Mouse (Mus musculus) embryonic facial prominence, embryonic 14.5 days (tissue): ENCODE data around the gene Kif18b. TPM values are rescaled to one million over a fixed set of nuclear protein-coding genes. Genes with fewer than 3 reads are reported as not detected.

Experiments used
- ATAC-seq: fragments of 200-750 bp; cut with Nextera tagmentation; 2 replicates; pipeline ENCODE4 v1.8.0; 2017; ENCODE audit warnings: low read depth, moderate number of reproducible peaks, moderate TSS enrichment
- DNase-seq: peaks from one replicate; pipeline ENCODE4 v3.0.0-alpha.2; 2015; ENCODE audit warnings: low spot score
- H3K27ac ChIP-seq: fragments of 300-500 bp; sonication (generic); replicated peaks from 2 replicates; pipeline ENCODE4 v1.5.1; 2014; ENCODE audit warnings: low read depth, mild to moderate bottlenecking, low read length, moderate library complexity
- H3K27me3 ChIP-seq: fragments of 300-500 bp; sonication (generic); replicated peaks from 2 replicates; pipeline ENCODE4 v1.6.1; 2014; ENCODE audit warnings: low read length; ENCODE audit not compliant: control insufficient read depth, insufficient read depth
- H3K36me3 ChIP-seq: fragments of 300-500 bp; sonication (generic); 2 replicates; pipeline ENCODE4 v1.6.1; 2014; ENCODE audit warnings: low read length, mixed read lengths; ENCODE audit not compliant: control insufficient read depth, insufficient read depth
- H3K4me1 ChIP-seq: fragments of 300-500 bp; sonication (generic); 2 replicates; pipeline ENCODE4 v1.6.1; 2014; ENCODE audit warnings: antibody characterized with exemption, low read length; ENCODE audit not compliant: control insufficient read depth, insufficient read depth
- H3K4me2 ChIP-seq: fragments of 300-500 bp; sonication (generic); 2 replicates; pipeline ENCODE4 v1.6.1; 2014; ENCODE audit warnings: low read depth, mild to moderate bottlenecking, low read length, moderate library complexity, mixed read lengths
- H3K4me3 ChIP-seq: fragments of 300-500 bp; sonication (generic); 2 replicates; pipeline ENCODE4 v1.5.1; 2014; ENCODE audit warnings: low read depth, mild to moderate bottlenecking, low read length
- H3K9ac ChIP-seq: fragments of 300-500 bp; sonication (generic); 2 replicates; pipeline ENCODE4 v1.6.1; 2014; ENCODE audit warnings: low read depth, mild to moderate bottlenecking, low read length, moderate library complexity, mixed read lengths
- H3K9me3 ChIP-seq: fragments of 300-500 bp; sonication (generic); 2 replicates; pipeline ENCODE4 v1.6.1; 2016; ENCODE audit warnings: low read length; ENCODE audit not compliant: control insufficient read depth
- WGBS: fragments of 180-500 bp; shearing (Covaris S2); extraction: QIAGEN DNeasy Blood & Tissue Kit; methylation state at CpG from one replicate; pipeline ENCODE4 v1.1.7; 2014; 5-methylcytosine and 5-hydroxymethylcytosine counted together
- polyA plus RNA-seq: library from polyadenylated mRNA; unstranded; fragments of >200 nt; fragmentation: Nextera tagmentation; extraction: Ambion mirVana; gene quantifications from 2 replicates; pipeline ENCODE4 v1.2.1, GENCODE M21; 2014

Gene Kif18b
- polyA plus RNA-seq, 1 experiment from 2014 or later, result 6.6 TPM

- no peak overlapping the region for H3K4me3 ChIP-seq
- H3K27ac ChIP-seq, result no peak overlapping the region
- no peaks in the 10 kb centered on the region for H3K36me3 ChIP-seq
- no peak overlapping the region for H3K4me2 ChIP-seq
- H3K4me1 ChIP-seq, result peaks cover 16% of the 10 kb centered on the region
- ATAC-seq, result no peak
- no peak for DNase-seq
- H3K9ac ChIP-seq, result no peak overlapping the region
- H3K9me3 ChIP-seq, result no peaks in the 10 kb centered on the region
- WGBS, result 84% methylated on average over 1 of the region's 1 CpGs
- peaks cover 3% of the 10 kb centered on the region; the same call in 1 of the 2 replicates for H3K27me3 ChIP-seq
Observed at GRCm38 (mm10) chr11:102958870-102959269, 33.9 kb upstream of the Kif18b start.

GRCm38 (mm10) chr11:102958431-102958830, 33.5 kb upstream of the Kif18b start:
- H3K36me3 ChIP-seq, result no peaks in the 10 kb centered on the region
- no peak overlapping the region for H3K4me2 ChIP-seq
- WGBS, result 83% methylated on average over 6 of the region's 6 CpGs
- peaks cover 11% of the 10 kb centered on the region for H3K4me1 ChIP-seq
- ATAC-seq, result no peak
- H3K9me3 ChIP-seq, result no peaks in the 10 kb centered on the region
- no peak overlapping the region for H3K4me3 ChIP-seq
- no peak overlapping the region for H3K9ac ChIP-seq
- H3K27ac ChIP-seq, result no peak overlapping the region
- no peak for DNase-seq
- H3K27me3 ChIP-seq, result peaks cover 4% of the 10 kb centered on the region; the same call in 1 of the 2 replicates

GRCm38 (mm10) chr11:102957692-102958091, 32.8 kb upstream of the Kif18b start:
- peaks cover 4% of the 10 kb centered on the region for H3K27me3 ChIP-seq
- no peak overlapping the region for H3K4me2 ChIP-seq
- H3K9ac ChIP-seq, result no peak overlapping the region
- H3K9me3 ChIP-seq, result no peaks in the 10 kb centered on the region
- peak overlapping the region; percentile 2; the same call in 1 of the 2 replicates for H3K27ac ChIP-seq
- ATAC-seq (no peak), DNase-seq (no peak)
- 80% methylated on average over 8 of the region's 8 CpGs for WGBS
- no peak overlapping the region for H3K4me3 ChIP-seq
- H3K36me3 ChIP-seq, result no peaks in the 10 kb centered on the region
- H3K4me1 ChIP-seq, result 0 out of 2 replicates have a peak, but pooled peaks cover 4% of the 10 kb centered on the region

GRCm38 (mm10) chr11:102956962-102957614, 32.2 kb upstream of the Kif18b start:
- Histone ChIP-seq H3K4me2 (no peak overlapping the region), H3K27me3 (peaks cover 4% of the 10 kb centered on the region), H3K9ac (no peak overlapping the region), H3K9me3 (no peaks in the 10 kb centered on the region), H3K36me3 (no peaks in the 10 kb centered on the region), H3K4me1 (0 out of 2 replicates have a peak, but pooled peaks cover 4% of the 10 kb centered on the region), H3K4me3 (no peak overlapping the region), H3K27ac (peak overlapping the region; percentile 2; the same call in 1 of the 2 replicates)
- WGBS, result 47% methylated on average over 15 of the region's 16 CpGs
- ATAC-seq, result peak; percentile 71; the same call in 1 of the 2 replicates
- peak; percentile 81 for DNase-seq

- Histone ChIP-seq H3K4me3 (no peak overlapping the region), H3K9ac (no peak overlapping the region), H3K4me2 (no peak overlapping the region), H3K27ac (no peak overlapping the region), H3K9me3 (no peaks in the 10 kb centered on the region), H3K27me3 (peaks cover 37% of the 10 kb centered on the region), H3K4me1 (peaks cover 8% of the 10 kb centered on the region; the same call in 1 of the 2 replicates), H3K36me3 (no peaks in the 10 kb centered on the region)
- 23% methylated on average over 6 of the region's 6 CpGs for WGBS
- ATAC-seq (no peak), DNase-seq (no peak)
Observed at GRCm38 (mm10) chr11:102952922-102953321, 28.0 kb upstream of the Kif18b start.

GRCm38 (mm10) chr11:102948043-102948961, 23.4 kb upstream of the Kif18b start:
- 3% methylated on average over 25 of the region's 51 CpGs for WGBS

GRCm38 (mm10) chr11:102946992-102947343, 22.0 kb upstream of the Kif18b start:
- H3K9ac ChIP-seq, result no peak overlapping the region
- H3K4me1 ChIP-seq, result peaks cover 21% of the 10 kb centered on the region
- 6% methylated on average over 8 of the region's 8 CpGs for WGBS
- H3K4me2 ChIP-seq, result peak overlapping the region; percentile 67
- peaks cover 89% of the 10 kb centered on the region for H3K27me3 ChIP-seq
- DNase-seq (no peak), ATAC-seq (no peak)
- H3K4me3 ChIP-seq, result peak overlapping the region; percentile 43
- no peaks in the 10 kb centered on the region for H3K36me3 ChIP-seq
- no peak overlapping the region for H3K27ac ChIP-seq
- H3K9me3 ChIP-seq, result no peaks in the 10 kb centered on the region

More at GRCm38 (mm10) chr11:102948043-102948961, 23.4 kb upstream of the Kif18b start:
- no peak overlapping the region for H3K27ac ChIP-seq
- peaks cover 21% of the 10 kb centered on the region for H3K4me1 ChIP-seq
- DNase-seq, result peak; percentile 70
- H3K36me3 ChIP-seq, result no peaks in the 10 kb centered on the region
- peak; percentile 35; the same call in 1 of the 2 replicates for ATAC-seq
- no peaks in the 10 kb centered on the region for H3K9me3 ChIP-seq
- H3K9ac ChIP-seq, result peak overlapping the region; percentile 64
- peak overlapping the region; percentile 88 for H3K4me2 ChIP-seq
- H3K27me3 ChIP-seq, result peaks cover 79% of the 10 kb centered on the region
- peak overlapping the region; percentile 47 for H3K4me3 ChIP-seq

- peak within 1 kb of the TSS; percentile 43 for H3K4me3 ChIP-seq
- H3K27me3 ChIP-seq, result peaks cover 86% of the 10 kb centered on the region
- DNase-seq, result peak; percentile 95
- peak within 1 kb of the TSS; percentile 67 for H3K4me2 ChIP-seq
- H3K4me1 ChIP-seq, result peaks cover 21% of the 10 kb centered on the region
- 1% methylated on average over 28 of the region's 87 CpGs for WGBS
- H3K27ac ChIP-seq, result no peak within 1 kb of the TSS
- peak; percentile 91 for ATAC-seq
- H3K9me3 ChIP-seq, result no peaks in the 10 kb centered on the region
- peak within 1 kb of the TSS; percentile 51 for H3K9ac ChIP-seq
- no peaks in the 10 kb centered on the region for H3K36me3 ChIP-seq
Observed at GRCm38 (mm10) chr11:102946265-102946991, 21.5 kb upstream of the Kif18b start, which contains the start of gene C1ql1. Gene C1ql1, minus strand, starts transcription at chr11:102946688.
